Mouse (Mus musculus) MEL-GATA-1-ER (cell line): ENCODE data around the gene Vmn1r173.
"Not testable (repeated sequence)": the region's sequence is repeated elsewhere in the genome, so short reads cannot be mapped to it uniquely, and the experiment has no call there.

ENCODE experiments used
- DNase-seq: peaks from one replicate; pipeline ENCODE4 v3.0.0-alpha.2; 2012; ENCODE audit warnings: low read depth; ENCODE audit errors: extremely low read depth

The Vmn1r173 gene

DNA sequence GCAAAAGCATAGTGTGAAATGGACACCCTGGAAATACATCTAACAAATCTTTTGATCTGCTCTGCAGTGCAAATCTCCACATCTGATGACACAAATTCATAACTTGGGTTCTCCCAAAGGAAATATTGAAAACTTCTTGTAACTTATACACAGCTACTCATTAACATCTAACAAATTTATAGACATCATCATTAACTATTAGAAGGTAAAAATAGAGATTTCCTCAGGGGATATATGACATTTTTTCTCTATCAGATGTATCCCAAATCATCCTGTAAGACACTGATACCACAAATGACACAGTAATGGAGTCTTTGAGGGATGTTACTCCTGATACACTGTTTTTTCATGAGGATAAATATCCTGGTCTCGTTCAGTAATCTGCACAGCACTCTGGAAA, at the start of gene Vmn1r173:
Vmn1r173 (plus strand) TSS at position 301 of the 400 bp plus-strand sequence.
- DNase-seq = not testable (repeated sequence)

DNA sequence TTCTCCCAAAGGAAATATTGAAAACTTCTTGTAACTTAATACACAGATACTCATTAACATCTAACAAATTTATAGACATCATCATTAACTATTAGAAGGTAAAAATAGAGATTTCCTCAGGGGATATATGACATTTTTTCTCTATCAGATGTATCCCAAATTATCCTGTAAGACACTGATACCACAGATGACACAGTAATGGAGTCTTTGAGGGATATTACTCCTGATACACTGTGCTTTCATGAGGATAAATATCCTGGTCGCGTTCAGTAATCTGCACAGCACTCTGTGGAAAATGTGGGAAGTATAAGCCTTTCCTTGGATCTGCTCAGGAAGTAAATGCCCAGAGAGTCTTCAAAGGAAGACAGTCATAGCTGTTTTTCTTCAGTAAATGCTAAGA, 42.5 kb upstream of the Vmn1r173 start, which contains the start of gene Vmn1r172:
Vmn1r172 (plus strand) TSS at position 301 of the 400 bp plus-strand sequence.
- DNase-seq = no peak

GRCm38 (mm10) chr7:23751970-23752369, 51.5 kb downstream of the Vmn1r173 start, which contains the start of gene Vmn1r174:
Vmn1r174 (plus strand) TSS chr7:23752270.
- DNase-seq = not testable (repeated sequence)
